Comparison of ENCODE assay signal across 19 mouse cellular contexts in genomic region chr8:19908841-19909321, GRCm38 (mm10). TPM values are rescaled to one million over a fixed set of nuclear protein-coding genes. Genes with fewer than 3 reads are reported as not detected.
DNase-seq lines count a peak whose midpoint lies in the region; TF ChIP-seq lines count a peak whose summit lies in the region.
"Not testable (repeated sequence)": the region's sequence is repeated elsewhere in the genome, so short reads cannot be mapped to it uniquely, and the experiment has no call there.
"Had no signal": no experiment of that assay in that cellular context is flagged by ENCODE, and none has a peak within 500 bp of the region (broad histone marks: within the 10 kb centered on the region; RNA-seq: fewer than 3 reads in every experiment).

No protein-coding gene starts in this region.

- TF ChIP-seq CTCF in lung, adult 2 months (IDR thresholded peaks at IDR 0.05; ENCODE audit: insufficient read depth, low read length), result not testable (repeated sequence)

- H3K4me1 ChIP-seq in lung, adult 2 months (ENCODE audit: control insufficient read depth, insufficient read depth, low read length), result not testable (repeated sequence)

- TF ChIP-seq POLR2A in lung, adult 2 months (IDR thresholded peaks at IDR 0.05; ENCODE audit: borderline replicate concordance, extremely low read depth, low read depth, low read length), result not testable (repeated sequence)

- not testable (repeated sequence) for H3K4me3 ChIP-seq in lung, adult 2 months (replicated peaks; ENCODE audit: extremely low read depth, low read depth, low read length)

- 73% methylated on average over 5 of the region's 6 CpGs for WGBS in lung, adult 2 months

- DNase-seq in adrenal gland, adult (ENCODE audit: inconsistent age in 2 of 2, low spot score in 1 of 2), result peak; percentile 13 to 39
- DNase-seq in heart, adult 18-20 months, result peak; percentile 5 to 6
- peak; percentile 14 for DNase-seq in kidney, adult 18-20 months
- peak; percentile 17 for DNase-seq in lung, adult 2 months
- DNase-seq in ovary, postnatal 36 days (ENCODE audit: low spot score), result peak; percentile 8
- DNase-seq in thymus, postnatal 14 days, result peak; percentile 3
- peak; percentile 27 to 57 for DNase-seq in urinary bladder, postnatal 4 days (ENCODE audit: low spot score in 2 of 2)

RNA-seq across cellular contexts. Expression of gene Gm31371, which starts 5.7 kb away (rescaled TPM):
- total RNA-seq in heart, adult 18-20 months (2021), result not detected
- polyA plus RNA-seq in lung, adult 2 months (2012; rRNA removed), result not detected in 2 replicates
- total RNA-seq: CH12.LX; common myeloid progenitor, adult 5-6 weeks; granulocyte monocyte progenitor cell, adult 5-6 weeks had no signal
- polyA plus RNA-seq: activated CD4-positive, CD25-positive, alpha-beta regulatory T cell, adult 4 months; embryonic facial prominence, embryonic 15.5 days; erythroblast, embryonic 14.5 days; forebrain, embryonic 10.5 days; forebrain, embryonic 14.5 days; heart, embryonic 11.5 days; heart, embryonic 15.5 days; hindbrain, embryonic 11.5 days; hindbrain, embryonic 15.5 days had no signal
